Mouse (Mus musculus) c-Kit-positive CD71-negative TER-119-negative erythroid progenitor cells, embryonic 14.5 days (primary cell): ENCODE measurements at regions not wholly inside any gene's neighbourhood (a gene's known extent, or its start where the extent isn't known, plus 50 kb on each side); places are given as distances from the start of the nearest gene placed in this dataset.

Experiments used
- DNase-seq: peaks from one replicate; pipeline ENCODE4 v3.0.0-alpha.2; 2013; ENCODE audit warnings: low read depth

DNA sequence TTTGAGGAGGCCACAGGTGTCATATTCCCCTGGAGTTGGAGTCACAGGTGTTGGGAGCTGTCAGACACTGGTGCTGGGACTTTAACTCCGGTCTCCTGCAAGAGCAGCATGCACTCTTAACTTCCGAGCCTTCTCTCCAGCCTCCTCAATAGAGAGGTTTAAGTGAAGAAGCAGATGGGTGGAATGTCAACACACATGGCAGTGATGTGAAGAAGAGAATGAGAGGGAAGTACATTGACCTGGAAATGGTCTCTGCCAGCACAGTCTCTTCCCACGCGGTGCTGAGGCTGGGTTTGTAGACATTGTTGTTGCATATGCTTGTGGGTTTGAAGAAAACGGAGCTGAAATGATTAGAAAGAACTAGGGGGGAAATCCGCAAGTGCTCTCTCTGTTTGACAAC, 112.0 kb upstream of the Fn1 start:
- no peak for DNase-seq

GRCm38 (mm10) chr1:71763530-71763929, 110.5 kb upstream of the Fn1 start:
- no peak for DNase-seq

DNA sequence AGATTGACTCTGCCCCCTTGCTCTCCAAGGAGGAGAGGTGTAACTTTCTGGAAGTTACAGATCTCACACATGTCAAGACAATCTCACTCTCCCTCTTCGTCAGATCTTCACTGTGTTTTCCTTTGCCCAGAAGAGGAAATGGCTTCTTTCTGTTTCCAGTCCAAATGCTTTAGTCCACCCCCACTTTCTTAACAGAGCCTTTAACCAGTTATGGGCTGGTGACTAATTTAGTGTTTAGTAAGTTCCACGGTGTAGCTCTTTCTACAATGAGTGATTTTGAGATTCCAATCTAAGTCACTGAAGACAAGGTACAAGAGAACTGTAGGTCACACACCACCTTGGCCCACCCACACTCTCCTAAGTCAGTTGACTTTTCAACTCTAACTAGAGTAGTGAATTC, 107.3 kb upstream of the Fn1 start:
- DNase-seq: no peak

GRCm38 (mm10) chr1:71757236-71757635, 104.2 kb upstream of the Fn1 start:
- no peak for DNase-seq

DNA sequence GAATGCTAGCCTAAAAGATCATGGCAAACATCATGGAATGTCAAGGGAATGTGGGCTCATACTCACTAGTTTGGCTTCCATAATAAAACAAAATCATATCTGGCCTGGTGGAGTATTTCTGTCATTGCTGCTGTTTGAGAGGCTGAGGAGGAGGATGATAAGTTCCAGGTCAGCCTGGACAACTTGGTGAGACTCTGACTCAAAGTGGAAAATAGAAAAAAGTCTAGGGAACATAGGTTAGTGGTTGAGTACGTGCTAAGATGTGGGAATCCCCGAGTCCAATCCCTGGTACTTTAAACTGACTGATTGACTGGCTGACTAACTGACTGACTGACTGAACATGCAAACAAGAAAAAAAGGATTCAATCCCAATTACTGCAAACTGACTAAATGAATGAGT, 103.2 kb upstream of the Fn1 start:
- no peak for DNase-seq

- no peak for DNase-seq
Measured at GRCm38 (mm10) chr1:71755435-71755834, 102.4 kb upstream of the Fn1 start.

DNA sequence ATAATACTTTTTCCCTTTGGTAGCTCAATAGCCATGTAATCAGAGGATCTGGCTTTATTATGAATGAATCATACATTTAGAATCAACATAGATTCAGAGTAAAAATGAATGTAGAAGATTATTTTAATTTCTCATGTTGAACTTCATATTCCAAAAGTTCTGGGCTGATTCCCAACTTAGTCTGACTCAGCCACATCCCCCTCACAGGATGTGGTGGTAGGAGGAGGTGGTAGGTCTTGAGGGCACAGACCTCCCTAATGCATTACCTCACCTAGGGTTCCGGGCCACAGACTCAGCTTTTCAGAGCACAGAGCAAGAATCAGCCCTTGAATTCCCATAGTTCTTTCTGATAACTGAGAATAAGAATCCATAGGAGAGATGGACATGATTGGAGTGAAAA, 99.4 kb upstream of the Fn1 start:
- DNase-seq: no peak

DNA sequence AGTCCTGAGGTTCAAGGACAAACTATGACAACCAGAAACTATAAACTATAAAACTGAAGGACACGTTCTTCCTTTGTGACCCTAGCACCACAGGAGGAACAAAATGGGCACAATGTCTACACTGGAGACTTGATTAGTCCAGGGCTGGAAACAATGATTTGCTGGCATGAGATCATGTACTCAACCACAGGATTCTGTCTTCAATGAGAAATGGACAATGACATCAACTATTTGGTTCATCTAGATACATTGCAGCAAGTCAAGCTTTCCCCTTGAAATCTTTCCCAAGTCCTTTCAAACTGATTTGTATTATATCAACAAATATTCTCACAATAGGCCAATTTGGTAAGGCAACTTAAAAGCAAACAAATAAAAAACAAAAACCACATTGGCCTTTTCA, 98.6 kb upstream of the Fn1 start:
- no peak for DNase-seq

DNA sequence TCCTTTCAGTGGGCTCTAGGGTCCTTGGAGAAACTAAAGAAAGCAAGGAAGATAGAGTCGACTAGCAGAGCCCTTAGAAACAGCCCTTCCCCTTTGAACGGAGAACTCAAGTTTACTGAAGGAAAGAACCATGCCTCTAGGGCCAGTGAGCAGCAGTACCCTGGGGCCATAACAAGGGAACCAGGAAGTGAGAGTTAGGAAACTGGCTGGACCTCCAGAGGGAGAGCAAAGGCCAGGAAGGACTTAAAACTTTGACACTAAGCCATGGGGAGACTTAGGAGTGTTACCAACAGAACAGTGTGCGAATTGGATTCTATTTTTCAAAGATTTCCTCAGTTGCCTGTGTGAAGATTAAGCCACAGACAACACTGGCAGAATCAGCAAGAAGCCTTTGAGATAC, 82.6 kb upstream of the Fn1 start:
- no peak for DNase-seq

- DNase-seq: no peak
Measured at GRCm38 (mm10) chr1:71731623-71732022, 78.6 kb upstream of the Fn1 start.

DNA sequence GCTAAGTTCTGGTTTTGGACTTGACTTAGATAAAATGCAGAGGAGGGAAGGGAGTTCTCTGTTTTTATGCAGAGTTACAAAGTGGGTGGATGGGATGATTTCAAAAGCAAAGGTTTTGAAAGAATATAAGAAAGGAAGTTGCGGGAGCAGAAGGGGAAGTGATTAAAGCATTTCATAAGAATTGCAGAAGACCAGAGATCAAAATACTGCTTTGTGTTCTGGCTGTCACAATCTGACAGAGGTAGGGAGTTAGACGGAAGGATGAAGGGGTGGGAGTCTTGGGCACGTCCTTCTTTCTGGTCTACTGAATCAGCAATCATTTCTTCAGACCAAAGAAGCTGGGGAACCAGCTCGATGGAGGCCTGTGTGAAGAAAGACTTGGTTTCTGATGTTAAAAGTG, 78.0 kb upstream of the Fn1 start:
- DNase-seq: peak; percentile 24

DNA sequence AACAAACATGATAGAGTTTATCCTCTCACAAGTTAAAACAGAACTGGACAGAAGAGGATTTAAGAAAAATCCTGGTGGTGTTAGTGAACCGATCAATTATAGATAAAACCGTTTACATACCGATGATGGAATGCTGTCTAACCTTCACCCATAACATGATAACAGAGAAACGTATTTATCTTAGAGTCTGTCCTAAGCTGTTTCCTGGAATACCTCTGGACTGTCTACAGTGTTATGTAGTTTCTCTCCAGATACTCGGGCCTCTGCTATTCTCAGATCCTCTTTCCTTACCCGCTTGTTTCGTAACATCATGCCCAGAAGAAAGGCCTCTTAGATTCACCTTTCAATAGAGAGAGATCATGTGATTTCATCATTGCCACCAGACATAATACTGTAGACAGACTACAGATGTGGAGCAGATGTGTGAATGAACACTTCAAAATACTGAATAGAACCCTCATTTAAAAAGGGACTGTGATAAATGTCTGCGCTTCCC, 75.9 kb upstream of the Fn1 start:
- DNase-seq: no peak

GRCm38 (mm10) chr1:71723816-71724215, 70.8 kb upstream of the Fn1 start:
- no peak for DNase-seq

DNA sequence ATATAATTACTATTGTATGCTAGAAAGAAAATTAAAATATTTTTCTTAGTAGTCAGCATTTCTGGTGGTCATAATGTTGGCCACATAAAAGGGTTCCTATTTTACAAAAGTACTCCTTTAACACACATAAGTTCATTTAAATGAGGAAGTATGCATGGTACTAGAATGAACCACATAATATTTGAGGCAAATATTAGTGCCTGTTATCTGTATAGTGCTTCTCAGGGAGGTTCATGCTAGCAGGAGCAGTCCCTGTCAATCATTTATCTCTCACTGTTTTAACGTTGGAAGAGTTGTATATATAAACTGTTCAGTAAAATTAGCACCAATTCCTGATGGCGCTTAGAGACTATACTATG, 70.0 kb upstream of the Fn1 start:
- DNase-seq: no peak

DNA sequence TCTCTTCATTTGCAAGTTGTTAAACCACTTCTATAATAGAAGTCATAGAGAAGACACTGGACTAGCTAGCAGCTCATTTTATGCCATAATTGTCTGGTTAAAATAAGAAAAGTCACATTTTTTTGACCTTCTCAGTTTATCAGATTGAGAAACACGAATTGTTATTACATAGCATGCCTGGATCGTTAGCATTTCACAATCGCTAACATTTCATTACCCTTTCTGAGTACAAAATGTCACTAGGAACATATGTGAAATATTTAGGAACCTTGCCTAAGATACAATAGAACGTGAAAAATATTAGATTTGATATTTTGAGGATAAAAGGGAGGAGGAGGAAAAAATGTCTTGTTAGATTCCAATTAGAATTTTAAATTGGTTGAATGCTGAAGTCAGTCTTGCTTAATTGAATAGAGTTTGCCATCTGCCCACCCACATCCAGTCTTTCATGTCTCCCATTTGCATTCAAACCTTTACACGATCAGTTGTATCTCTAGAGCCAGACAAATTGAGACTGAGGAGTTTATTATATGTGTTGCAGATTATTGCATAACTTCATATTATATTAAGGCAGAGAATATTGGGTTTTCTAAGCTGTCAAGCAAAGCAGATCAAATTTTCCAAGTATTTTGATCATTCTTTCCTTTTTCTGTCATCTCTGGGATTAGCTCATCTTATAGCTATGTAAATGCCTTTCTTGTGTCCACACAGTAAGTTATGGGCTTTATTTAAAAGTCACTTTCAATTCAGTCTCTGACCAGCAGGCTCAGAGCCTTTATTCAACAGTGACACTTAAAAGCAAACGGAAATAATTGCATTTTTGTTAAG, 69.4 kb upstream of the Fn1 start:
- DNase-seq: no peak
